ENCODE assay signal across 14 mouse cellular contexts in genomic region chr9:14904741-14905475, GRCm38 (mm10). TPM values are rescaled to one million over a fixed set of nuclear protein-coding genes. Genes with fewer than 3 reads are reported as not detected.
DNase-seq lines count a peak whose midpoint lies in the region; ATAC-seq lines count a peak whose summit lies in the region.
"Had no signal": no experiment of that assay in that cellular context is flagged by ENCODE, and none has a peak within 500 bp of the region (broad histone marks: within the 10 kb centered on the region; RNA-seq: fewer than 3 reads in every experiment).

No protein-coding gene starts in this region.

- ATAC-seq in hindbrain, embryonic 12.5 days (ENCODE audit: low FRiP score): 0 out of 2 replicates have a peak, but pooled peaks have one; percentile 18
- no peak for ATAC-seq in hindbrain, embryonic 16.5 days
- ATAC-seq: Patski had no signal

- H3K9me3 ChIP-seq in hindbrain, embryonic 12.5 days (replicated peaks): no peaks in the 10 kb centered on the region
- no peaks in the 10 kb centered on the region for H3K9me3 ChIP-seq in hindbrain, embryonic 16.5 days (ENCODE audit: control insufficient read depth, low read length)
- H3K9me3 ChIP-seq: lung, embryonic 15.5 days had no signal

- H3K36me3 ChIP-seq in hindbrain, embryonic 12.5 days: no peaks in the 10 kb centered on the region
- H3K36me3 ChIP-seq in hindbrain, embryonic 16.5 days (ENCODE audit: control insufficient read depth, insufficient read depth, low read length): no peaks in the 10 kb centered on the region
- H3K36me3 ChIP-seq: lung, embryonic 15.5 days had no signal

- no peak overlapping the region for H3K4me2 ChIP-seq in hindbrain, embryonic 12.5 days (replicated peaks)
- no peak overlapping the region for H3K4me2 ChIP-seq in hindbrain, embryonic 16.5 days (ENCODE audit: low read length)
- H3K4me2 ChIP-seq: lung, embryonic 15.5 days had no signal

- 52% methylated on average over 9 of the region's 9 CpGs for WGBS in hindbrain, embryonic 12.5 days
- WGBS in hindbrain, embryonic 16.5 days: 52% methylated on average over 9 of the region's 9 CpGs

- no peak overlapping the region for H3K9ac ChIP-seq in hindbrain, embryonic 12.5 days
- H3K9ac ChIP-seq in hindbrain, embryonic 16.5 days (ENCODE audit: low read depth, low read length): no peak overlapping the region
- H3K9ac ChIP-seq: lung, embryonic 15.5 days had no signal

- H3K27ac ChIP-seq in hindbrain, embryonic 12.5 days: no peak overlapping the region
- H3K27ac ChIP-seq in hindbrain, embryonic 16.5 days (ENCODE audit: low read depth, low read length): no peak overlapping the region

- peaks cover 22% of the 10 kb centered on the region for H3K4me1 ChIP-seq in hindbrain, embryonic 12.5 days
- peaks cover 3% of the 10 kb centered on the region for H3K4me1 ChIP-seq in hindbrain, embryonic 16.5 days (ENCODE audit: control insufficient read depth, insufficient read depth, low read depth, low read length)

- DNase-seq in adrenal gland, adult 2 months: peak; percentile 30
- no peak for DNase-seq in adrenal gland, adult 8-10 months
- DNase-seq in testis, postnatal 14 days (ENCODE audit: low spot score): peak; percentile 54
- no peak for DNase-seq in testis, postnatal 10 days (ENCODE audit: low spot score)
- DNase-seq in urinary bladder, adult 18-20 months (ENCODE audit: low spot score in 2 of 2): no peak
- no peak for DNase-seq in spleen, postnatal 36 days (ENCODE audit: low spot score in 2 of 2)
- DNase-seq: kidney, adult 2 months had no signal

- no peak overlapping the region for H3K4me3 ChIP-seq in hindbrain, embryonic 12.5 days
- H3K4me3 ChIP-seq in hindbrain, embryonic 16.5 days (ENCODE audit: low read length): no peak overlapping the region
- H3K4me3 ChIP-seq: lung, embryonic 15.5 days had no signal

- H3K27me3 ChIP-seq in hindbrain, embryonic 12.5 days: peaks cover 3% of the 10 kb centered on the region; the same call in 1 of the 2 replicates
- no peaks in the 10 kb centered on the region for H3K27me3 ChIP-seq in hindbrain, embryonic 16.5 days (replicated peaks; ENCODE audit: control insufficient read depth, insufficient read depth, low read length)
- H3K27me3 ChIP-seq: lung, embryonic 15.5 days had no signal

RNA-seq across cellular contexts. Expression of gene Izumo1r, which starts 1.2 kb away (rescaled TPM):
- not detected for total RNA-seq in adrenal gland, adult 2 months (2021)
- polyA plus RNA-seq in adrenal gland, adult 2 months (2012; rRNA removed): 0.17 TPM in 1 of 2 replicates, not detected in the other
- not detected for total RNA-seq in adrenal gland, adult 8-10 months (2022)
- polyA plus RNA-seq in hindbrain, embryonic 12.5 days (2016; fragmentation: Nextera tagmentation; extraction: Ambion mirVana): not detected in 2 replicates
- not detected in 2 replicates for polyA plus RNA-seq in hindbrain, embryonic 16.5 days (2015; fragmentation: Nextera tagmentation; extraction: Ambion mirVana)
- total RNA-seq: common myeloid progenitor, adult 5-6 weeks; gastrocnemius, postnatal 14 days; left cerebral cortex, adult 18-20 months had no signal
- polyA plus RNA-seq: Patski had no signal

RNA-seq across cellular contexts. Expression of gene Gpr83, which starts 44.9 kb away (rescaled TPM):
- not detected for total RNA-seq in adrenal gland, adult 2 months (2021)
- 0.20 and 0.31 TPM in 2 replicates for polyA plus RNA-seq in adrenal gland, adult 2 months (2012; rRNA removed)
- total RNA-seq in adrenal gland, adult 8-10 months (2022): under 1 TPM in 1 of 4 experiments, not detected in 3; 0.13 TPM
- polyA plus RNA-seq in hindbrain, embryonic 12.5 days (2016; fragmentation: Nextera tagmentation; extraction: Ambion mirVana): 1.6 and 1.7 TPM in 2 replicates
- polyA plus RNA-seq in hindbrain, embryonic 16.5 days (2015; fragmentation: Nextera tagmentation; extraction: Ambion mirVana): 1.3 and 1.7 TPM in 2 replicates
- total RNA-seq: common myeloid progenitor, adult 5-6 weeks; gastrocnemius, postnatal 14 days had no signal
- polyA plus RNA-seq: Patski had no signal

Comparison
In these comparisons a context has a peak if more than half of its experiments do, and no peak if none do; other contexts are left out.
1. DNase-seq: peak in adrenal gland, adult 2 months (single experiment) and testis, postnatal 14 days (single experiment); none in adrenal gland, adult 8-10 months (single experiment), testis, postnatal 10 days (single experiment), urinary bladder, adult 18-20 months (0 of 2) and spleen, postnatal 36 days (0 of 2).